Mouse (Mus musculus) urinary bladder, postnatal 4 days (tissue): ENCODE data around the gene Ms4a4c.
"Not testable (repeated sequence)": the region's sequence is repeated elsewhere in the genome, so short reads cannot be mapped to it uniquely, and the experiment has no call there.

Experiments
- DNase-seq, 2 experiments: peaks; one replicate each; pipeline ENCODE4 v3.0.0; 2021 to 2022; ENCODE audit warnings: low spot score in 2 of 2

Gene Ms4a4c

GRCm38 (mm10) chr19:11464795-11465194, 60.2 kb downstream of the Ms4a4c start:
- not testable (repeated sequence) for DNase-seq

DNA sequence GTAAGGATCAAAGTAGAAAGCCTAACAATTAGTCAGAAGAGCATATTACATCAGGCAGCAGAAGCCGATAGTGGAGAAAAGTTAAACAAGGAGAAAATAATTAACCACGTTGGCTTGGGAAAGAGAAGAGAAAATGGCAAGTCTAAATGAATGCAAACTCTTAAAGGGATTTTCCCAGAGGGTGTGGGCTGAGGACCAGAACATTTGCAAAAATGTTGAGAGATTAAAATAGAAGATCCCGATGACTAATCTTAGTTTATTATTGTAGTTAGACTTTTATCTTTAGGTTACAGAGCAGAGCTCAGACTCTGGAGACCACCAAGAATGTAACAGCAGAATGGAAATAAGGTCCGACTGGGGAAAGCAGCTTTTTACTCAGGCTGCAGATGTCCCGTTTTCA, 61.9 kb downstream of the Ms4a4c start:
- DNase-seq, result no peak

GRCm38 (mm10) chr19:11468361-11468760, 63.8 kb downstream of the Ms4a4c start:
- not testable (repeated sequence) for DNase-seq

DNA sequence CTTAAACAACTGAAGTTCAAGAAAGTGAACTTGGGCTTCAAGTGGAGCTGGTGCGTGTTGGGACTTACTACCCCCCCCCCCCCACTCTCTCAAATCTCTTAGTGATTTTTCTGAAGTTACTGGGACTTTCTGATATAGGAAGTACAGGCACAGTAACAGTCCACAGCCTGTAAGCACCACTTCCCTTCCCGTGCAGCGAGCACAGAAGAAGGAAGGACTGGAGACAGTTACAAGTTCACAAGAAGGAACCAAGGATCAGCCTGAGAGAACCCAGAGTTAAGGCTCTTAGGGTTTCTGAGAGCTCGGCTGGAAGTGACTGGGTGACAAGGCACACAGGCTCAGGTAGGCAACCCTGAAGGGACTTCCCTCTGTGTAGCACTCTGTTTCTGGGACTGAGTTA, 64.6 kb downstream of the Ms4a4c start, which contains the start of gene Ms4a6c:
Ms4a6c (plus strand) TSS at position 152 of the 400 bp plus-strand sequence.
- not testable (repeated sequence) for DNase-seq
